Mouse (Mus musculus): ENCODE measurements around the gene Atg7.
A peak's percentile ranks its signal among the peaks of the same experiment; 100 is the strongest.

- TF ChIP-seq CTCF (IDR thresholded peaks at IDR 0.05; ENCODE audit: control insufficient read depth, insufficient read depth, low read length) (peak; percentile 40; the same call in 1 of the 2 replicates), POLR2A (IDR thresholded peaks at IDR 0.05; ENCODE audit: borderline replicate concordance, control insufficient read depth, low read depth, low read length) (no peak)
Measured at GRCm38 (mm10) chr6:114723925-114724324, 81.0 kb downstream of the Atg7 start.
